Mouse (Mus musculus) cerebellum, adult 2 months (tissue): ENCODE results near the gene 4930404N11Rik.

ENCODE experiments used
- CTCF ChIP-seq: fragments of 200-500 bp; IDR thresholded peaks from 2 replicates; pipeline ENCODE4 v1.5.1; 2011; ENCODE audit warnings: low read depth, mild to moderate bottlenecking, control low read depth, low read length, moderate library complexity, borderline replicate concordance; ENCODE audit not compliant: insufficient read depth
- POLR2A ChIP-seq: fragments of 200-500 bp; IDR thresholded peaks from 2 replicates; pipeline ENCODE4 v1.6.1; 2011; ENCODE audit warnings: low read length, control low read depth, borderline replicate concordance; ENCODE audit not compliant: insufficient read depth

DNA sequence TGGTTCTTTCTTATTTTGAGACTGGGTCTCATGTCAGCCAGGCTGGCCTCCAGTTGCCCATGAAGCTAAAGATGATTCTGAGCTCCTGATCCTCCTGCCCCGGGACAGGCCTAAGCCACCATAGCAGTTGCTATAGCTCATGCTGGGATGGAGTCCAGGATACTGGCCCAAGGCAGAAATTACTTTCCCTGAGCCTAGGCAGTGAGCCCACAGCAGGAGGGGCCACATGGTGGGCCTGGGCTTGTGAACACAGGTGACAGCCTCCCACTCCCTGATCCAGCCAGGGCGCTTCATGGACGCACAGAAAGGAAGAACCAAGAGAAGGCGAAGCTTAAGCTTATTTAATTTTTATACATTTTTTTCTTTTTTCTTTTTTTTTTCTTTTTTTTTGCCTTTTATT lies 30.2 kb upstream of the 4930404N11Rik start:
- TF ChIP-seq CTCF, result no peak
- TF ChIP-seq POLR2A, result no peak
